Mouse (Mus musculus): ENCODE results near the gene Syap1. TPM values are rescaled to one million over a fixed set of nuclear protein-coding genes. Genes with fewer than 3 reads are reported as not detected.

The Syap1 gene
- polyA plus RNA-seq, 1 experiment from 2014 or later, result 37.3 TPM

MicroRNAs within 50 kb of the gene (microRNA counts, 519-probe panel; counts per million panel counts)
- 2,162 counts per million, percentile 61 among the panel's probes with 10 or more counts for microRNA mmu-miR-3473

Small RNA genes lying within 50 kb of the gene (microRNA-seq; reads per million reads assigned to microRNA genes)
- gene Mir3473a, result not detected

Other genes with a start within 250 kb of the Syap1 start
- 4.6 and 5.1 TPM in 2 replicates for gene Reps2, start 244.8 kb downstream of the Syap1 start, polyA plus RNA-seq (2015; fragmentation: Nextera tagmentation; extraction: Ambion mirVana)
- gene Rbbp7, start 128.0 kb downstream of the Syap1 start, polyA plus RNA-seq (2015; fragmentation: Nextera tagmentation; extraction: Ambion mirVana), result 216 and 226 TPM in 2 replicates
- 11.9 and 13.5 TPM in 2 replicates for gene Txlng, start 59.0 kb downstream of the Syap1 start, polyA plus RNA-seq (2015; fragmentation: Nextera tagmentation; extraction: Ambion mirVana)
- gene Ctps2, start 12.8 kb upstream of the Syap1 start, polyA plus RNA-seq (2015; fragmentation: Nextera tagmentation; extraction: Ambion mirVana), result 106 and 121 TPM in 2 replicates
- gene S100g, start 76.2 kb upstream of the Syap1 start, polyA plus RNA-seq (2015; fragmentation: Nextera tagmentation; extraction: Ambion mirVana), result 0.50 TPM in 1 of 2 replicates, not detected in the other